ENCODE assay signal across 23 mouse cellular contexts in the genomic region with DNA sequence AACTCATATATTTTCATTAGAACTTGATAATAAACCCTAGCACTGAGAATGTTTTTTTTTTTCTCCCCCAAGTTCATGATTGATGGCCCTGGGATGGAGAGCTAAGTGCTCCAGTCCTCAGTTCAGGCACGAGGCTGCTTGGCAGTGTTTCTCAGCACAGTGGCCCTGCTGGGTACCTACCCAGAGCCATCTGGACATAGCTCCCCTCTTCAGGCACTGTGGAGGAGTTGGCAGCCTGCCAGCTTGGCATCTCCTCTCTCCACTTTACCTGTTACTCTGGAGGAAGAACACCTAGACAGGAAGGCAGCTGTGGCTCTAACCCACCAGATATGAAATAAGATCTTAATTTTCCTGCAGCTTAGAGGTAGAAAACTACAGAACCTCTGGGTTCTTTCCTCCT. TPM values are rescaled to one million over a fixed set of nuclear protein-coding genes. Genes with fewer than 3 reads are reported as not detected.
DNase-seq lines count a peak whose midpoint lies in the region; ATAC-seq lines count a peak whose summit lies in the region.
"Had no signal": no experiment of that assay in that cellular context is flagged by ENCODE, and none has a peak within 500 bp of the region (broad histone marks: within the 10 kb centered on the region; RNA-seq: fewer than 3 reads in every experiment).

No protein-coding gene starts in this region.

- no peak overlapping the region for H3K4me3 ChIP-seq in hindbrain, embryonic 15.5 days
- H3K4me3 ChIP-seq in hindbrain, embryonic 12.5 days = no peak overlapping the region
- no peak overlapping the region for H3K4me3 ChIP-seq in heart, embryonic 11.5 days (ENCODE audit: low read depth, low read length)
- H3K4me3 ChIP-seq: limb, embryonic 15.5 days; midbrain, embryonic 13.5 days; myocyte had no signal

- H3K27me3 ChIP-seq in hindbrain, embryonic 15.5 days = no peaks in the 10 kb centered on the region
- H3K27me3 ChIP-seq in hindbrain, embryonic 12.5 days = no peaks in the 10 kb centered on the region
- H3K27me3 ChIP-seq in heart, embryonic 11.5 days (ENCODE audit: control insufficient read depth, insufficient read depth, low read length) = no peaks in the 10 kb centered on the region
- H3K27me3 ChIP-seq: limb, embryonic 15.5 days; midbrain, embryonic 13.5 days had no signal

- WGBS in hindbrain, embryonic 15.5 days = 23% methylated on average over 1 of the region's 1 CpGs
- 47% methylated on average over 1 of the region's 1 CpGs for WGBS in hindbrain, embryonic 12.5 days
- WGBS in heart, embryonic 11.5 days (ENCODE audit: insufficient replicate concordance) = 51% methylated on average over 1 of the region's 1 CpGs

- H3K4me1 ChIP-seq in hindbrain, embryonic 15.5 days (replicated peaks) = peaks cover 11% of the 10 kb centered on the region
- no peaks in the 10 kb centered on the region for H3K4me1 ChIP-seq in hindbrain, embryonic 12.5 days
- H3K4me1 ChIP-seq in heart, embryonic 11.5 days (ENCODE audit: control insufficient read depth, insufficient read depth, low read length) = no peaks in the 10 kb centered on the region

- H3K27ac ChIP-seq in hindbrain, embryonic 15.5 days (replicated peaks) = no peak overlapping the region
- H3K27ac ChIP-seq in hindbrain, embryonic 12.5 days = no peak overlapping the region
- no peak overlapping the region for H3K27ac ChIP-seq in heart, embryonic 11.5 days (ENCODE audit: low read depth, low read length)
- H3K27ac ChIP-seq: limb, embryonic 15.5 days; midbrain, embryonic 13.5 days had no signal

- DNase-seq in left cerebral cortex, postnatal 4 days = peak; percentile 81
- DNase-seq in left cerebral cortex, postnatal 25 days (ENCODE audit: low spot score in 2 of 2) = no peak
- DNase-seq in cerebellum, adult 11-12 months = peak; percentile 12
- peak; percentile 89 for DNase-seq in cerebellum, postnatal 14 days
- DNase-seq: B cell, adult 2 months; gastrocnemius, postnatal 10 days; heart, postnatal 10 days; kidney, adult 2 months; layer of hippocampus, postnatal 36 days; spleen, adult 18-20 months; thymus, adult 18-20 months; thymus, postnatal 4 days had no signal

- no peak overlapping the region for H3K9ac ChIP-seq in hindbrain, embryonic 15.5 days
- H3K9ac ChIP-seq in hindbrain, embryonic 12.5 days = no peak overlapping the region
- no peak overlapping the region for H3K9ac ChIP-seq in heart, embryonic 11.5 days (ENCODE audit: low read depth, low read length)
- H3K9ac ChIP-seq: limb, embryonic 15.5 days; midbrain, embryonic 13.5 days had no signal

- H3K9me3 ChIP-seq in hindbrain, embryonic 15.5 days = no peaks in the 10 kb centered on the region
- H3K9me3 ChIP-seq in hindbrain, embryonic 12.5 days (replicated peaks) = no peaks in the 10 kb centered on the region
- no peaks in the 10 kb centered on the region for H3K9me3 ChIP-seq in heart, embryonic 11.5 days (replicated peaks; ENCODE audit: control insufficient read depth, low read length)
- H3K9me3 ChIP-seq: limb, embryonic 15.5 days; midbrain, embryonic 13.5 days had no signal

- peak; percentile 34; the same call in 1 of the 2 replicates for ATAC-seq in hindbrain, embryonic 15.5 days (ENCODE audit: low FRiP score, low read depth)
- no peak for ATAC-seq in hindbrain, embryonic 12.5 days (ENCODE audit: low FRiP score)
- ATAC-seq in megakaryocyte-erythroid progenitor cell, adult 5-6 weeks (replicated peaks; ENCODE audit: low FRiP score, low TSS enrichment, poor library complexity, severe bottlenecking) = no peak
- no peak for ATAC-seq in heart, embryonic 11.5 days (replicated peaks; ENCODE audit: insufficient number of reproducible peaks, low FRiP score, low TSS enrichment)
- ATAC-seq: lung, postnatal 0 days; midbrain, embryonic 13.5 days had no signal

- H3K4me2 ChIP-seq in hindbrain, embryonic 15.5 days = no peak overlapping the region
- no peak overlapping the region for H3K4me2 ChIP-seq in hindbrain, embryonic 12.5 days (replicated peaks)
- H3K4me2 ChIP-seq in heart, embryonic 11.5 days = no peak overlapping the region
- H3K4me2 ChIP-seq: limb, embryonic 15.5 days; midbrain, embryonic 13.5 days had no signal

- no peaks in the 10 kb centered on the region for H3K36me3 ChIP-seq in hindbrain, embryonic 15.5 days
- H3K36me3 ChIP-seq in hindbrain, embryonic 12.5 days = no peaks in the 10 kb centered on the region
- no peaks in the 10 kb centered on the region for H3K36me3 ChIP-seq in heart, embryonic 11.5 days (ENCODE audit: control insufficient read depth, insufficient read depth, low read length)
- H3K36me3 ChIP-seq: limb, embryonic 15.5 days; midbrain, embryonic 13.5 days had no signal

- intact Hi-C loops in left cerebral cortex, postnatal 4 days (cut with DNase I) = no loop called here
- intact Hi-C loops in left cerebral cortex, postnatal 25 days (cut with DNase I) = no loop called here

RNA-seq across cellular contexts. Expression of a gene that starts 33.2 kb away (rescaled TPM):
- 0.13 and 0.17 TPM in 2 replicates for polyA plus RNA-seq in hindbrain, embryonic 15.5 days (2015; fragmentation: Nextera tagmentation; extraction: Ambion mirVana)
- polyA plus RNA-seq in hindbrain, embryonic 12.5 days (2016; fragmentation: Nextera tagmentation; extraction: Ambion mirVana) = 0.09 TPM in 1 of 2 replicates, not detected in the other
- not detected for total RNA-seq in left cerebral cortex, postnatal 4 days (2021)
- not detected for total RNA-seq in left cerebral cortex, postnatal 25 days (2021)
- total RNA-seq in megakaryocyte-erythroid progenitor cell, adult 5-6 weeks (2014; fragmentation: Nextera tagmentation) = not detected in 2 replicates
- not detected in 2 replicates for total RNA-seq in megakaryocyte-erythroid progenitor cell, adult 5-6 weeks (2017)
- polyA plus RNA-seq in heart, embryonic 11.5 days (2014; fragmentation: Nextera tagmentation; extraction: Ambion mirVana) = 2.8 and 3.5 TPM in 2 replicates
- total RNA-seq: megakaryocyte progenitor cell, adult 5-6 weeks had no signal
- polyA plus RNA-seq: forebrain, embryonic 11.5 days; midbrain, embryonic 13.5 days; neural tube, embryonic 14.5 days had no signal

Comparison
In these comparisons a context has a peak if more than half of its experiments do, and no peak if none do; other contexts are left out.
1. DNase-seq: peak in left cerebral cortex, postnatal 4 days (single experiment), cerebellum, adult 11-12 months (single experiment) and cerebellum, postnatal 14 days (2 of 2); none in left cerebral cortex, postnatal 25 days (0 of 2).